Mouse (Mus musculus) thymus, postnatal 10 days (tissue): ENCODE measurements around the gene Qrfp.

Experiments
- DNase-seq, 2 experiments: peaks; one replicate each; pipeline ENCODE4 v3.0.0; 2021; ENCODE audit warnings: low spot score in 2 of 2

Qrfp gene

GRCm38 (mm10) chr2:31815367-31815766 lies 5.0 kb upstream of the Qrfp start:
- DNase-seq, result peak; percentile 46 to 75

GRCm38 (mm10) chr2:31814699-31815098 lies 4.3 kb upstream of the Qrfp start:
- peak; percentile 34 to 58 for DNase-seq

GRCm38 (mm10) chr2:31813641-31814040 lies 3.3 kb upstream of the Qrfp start:
- no peak for DNase-seq

GRCm38 (mm10) chr2:31811086-31811958 lies 942 bp upstream of the Qrfp start:
- DNase-seq, result no peak

- DNase-seq, result no peak
Observed at GRCm38 (mm10) chr2:31809358-31809740, 1.0 kb downstream of the Qrfp start.

- DNase-seq, result no peak
Observed at GRCm38 (mm10) chr2:31808410-31809357, 1.7 kb downstream of the Qrfp start.

GRCm38 (mm10) chr2:31806639-31807382 lies 3.6 kb downstream of the Qrfp start:
- no peak for DNase-seq

- DNase-seq, result no peak
Observed at GRCm38 (mm10) chr2:31803480-31803879, 6.9 kb downstream of the Qrfp start.

- no peak for DNase-seq
Observed at GRCm38 (mm10) chr2:31802811-31803210, 7.6 kb downstream of the Qrfp start.

GRCm38 (mm10) chr2:31801416-31801815 lies 9.0 kb downstream of the Qrfp start:
- no peak for DNase-seq

GRCm38 (mm10) chr2:31796943-31797342 lies 13.4 kb downstream of the Qrfp start:
- no peak for DNase-seq

- DNase-seq, result no peak
Observed at GRCm38 (mm10) chr2:31792611-31793010, 17.8 kb downstream of the Qrfp start.

GRCm38 (mm10) chr2:31791260-31791659 lies 19.1 kb downstream of the Qrfp start:
- no peak for DNase-seq

- no peak for DNase-seq
Observed at GRCm38 (mm10) chr2:31790728-31791251, 19.6 kb downstream of the Qrfp start.

GRCm38 (mm10) chr2:31789215-31789614 lies 21.2 kb downstream of the Qrfp start:
- DNase-seq, result no peak

- DNase-seq, result no peak
Observed at GRCm38 (mm10) chr2:31788227-31788626, 22.2 kb downstream of the Qrfp start.

GRCm38 (mm10) chr2:31787029-31787428 lies 23.4 kb downstream of the Qrfp start:
- DNase-seq, result peak; percentile 57 to 85

- DNase-seq, result peak; percentile 67 to 87
Observed at GRCm38 (mm10) chr2:31785074-31785473, 25.3 kb downstream of the Qrfp start.

GRCm38 (mm10) chr2:31782958-31783602 lies 27.3 kb downstream of the Qrfp start:
- no peak for DNase-seq

- no peak for DNase-seq
Observed at GRCm38 (mm10) chr2:31779258-31779657, 31.1 kb downstream of the Qrfp start.

- no peak for DNase-seq
Observed at GRCm38 (mm10) chr2:31776479-31776878, 33.9 kb downstream of the Qrfp start.
